Mouse (Mus musculus) liver, embryonic 13.5 days (tissue): ENCODE results near the gene Kcmf1. TPM values are rescaled to one million over a fixed set of nuclear protein-coding genes. Genes with fewer than 3 reads are reported as not detected.

ENCODE experiments used
- ATAC-seq: fragments of 200-750 bp; cut with Nextera tagmentation; 2 replicates; pipeline ENCODE4 v1.8.0; 2017; ENCODE audit warnings: low read depth, mild to moderate bottlenecking, moderate number of reproducible peaks, moderate library complexity
- DNase-seq: peaks from one replicate; pipeline ENCODE4 v3.0.0; 2022
- H3K27ac ChIP-seq: fragments of 300-500 bp; sonication (generic); 2 replicates; pipeline ENCODE4 v1.5.1; 2015; ENCODE audit warnings: moderate library complexity, mild to moderate bottlenecking, inconsistent platforms
- H3K27me3 ChIP-seq: fragments of 300-500 bp; sonication (generic); 2 replicates; pipeline ENCODE4 v1.6.1; 2015; ENCODE audit warnings: mild to moderate bottlenecking, inconsistent platforms
- H3K36me3 ChIP-seq: fragments of 300-500 bp; sonication (generic); 2 replicates; pipeline ENCODE4 v1.6.1; 2015; ENCODE audit warnings: mild to moderate bottlenecking, inconsistent platforms
- H3K4me1 ChIP-seq: fragments of 300-500 bp; sonication (generic); replicated peaks from 2 replicates; pipeline ENCODE4 v1.6.1; 2015; ENCODE audit warnings: inconsistent platforms
- H3K4me2 ChIP-seq: fragments of 300-500 bp; sonication (generic); 2 replicates; pipeline ENCODE4 v1.6.1; 2015; ENCODE audit warnings: inconsistent platforms, mild to moderate bottlenecking, moderate library complexity
- H3K4me3 ChIP-seq: fragments of 300-500 bp; sonication (generic); replicated peaks from 2 replicates; pipeline ENCODE4 v1.5.1; 2015; ENCODE audit warnings: mild to moderate bottlenecking, inconsistent platforms
- H3K9ac ChIP-seq: fragments of 300-500 bp; sonication (generic); 2 replicates; pipeline ENCODE4 v1.6.1; 2015; ENCODE audit warnings: mild to moderate bottlenecking, inconsistent platforms
- H3K9me3 ChIP-seq: fragments of 300-500 bp; sonication (generic); replicated peaks from 2 replicates; pipeline ENCODE4 v1.6.1; 2016; ENCODE audit warnings: inconsistent platforms
- WGBS: fragments of 180-500 bp; shearing (Covaris S2); methylation state at CpG from one replicate; pipeline ENCODE4 v1.1.7; 2015; ENCODE audit not compliant: insufficient replicate concordance; 5-methylcytosine and 5-hydroxymethylcytosine counted together
- polyA plus RNA-seq: library from polyadenylated mRNA; unstranded; fragments of >200 nt; fragmentation: Nextera tagmentation; extraction: Ambion mirVana; gene quantifications from 2 replicates; pipeline ENCODE4 v1.2.1, GENCODE M21; 2015

Kcmf1 gene
- polyA plus RNA-seq, result 32.6 and 33.4 TPM in 2 replicates

- H3K4me2 ChIP-seq, result peak within 1 kb of the TSS; percentile 99
- no peaks in the 10 kb centered on the region for H3K27me3 ChIP-seq
- ATAC-seq (peak; percentile 83), DNase-seq (peak; percentile 60)
- peaks cover 8% of the 10 kb centered on the region; the same call in 1 of the 2 replicates for H3K36me3 ChIP-seq
- H3K9me3 ChIP-seq, result no peaks in the 10 kb centered on the region
- under 1% methylated on average over 62 of the region's 113 CpGs for WGBS
- H3K27ac ChIP-seq, result peak within 1 kb of the TSS; percentile 99
- H3K4me3 ChIP-seq, result peak within 1 kb of the TSS; percentile 96
- H3K4me1 ChIP-seq, result peaks cover 39% of the 10 kb centered on the region
- peak within 1 kb of the TSS; percentile 98 for H3K9ac ChIP-seq
Observed at GRCm38 (mm10) chr6:72899781-72900681, at the start of gene Kcmf1. Gene Kcmf1, minus strand, starts transcription at chr6:72899979.

DNA sequence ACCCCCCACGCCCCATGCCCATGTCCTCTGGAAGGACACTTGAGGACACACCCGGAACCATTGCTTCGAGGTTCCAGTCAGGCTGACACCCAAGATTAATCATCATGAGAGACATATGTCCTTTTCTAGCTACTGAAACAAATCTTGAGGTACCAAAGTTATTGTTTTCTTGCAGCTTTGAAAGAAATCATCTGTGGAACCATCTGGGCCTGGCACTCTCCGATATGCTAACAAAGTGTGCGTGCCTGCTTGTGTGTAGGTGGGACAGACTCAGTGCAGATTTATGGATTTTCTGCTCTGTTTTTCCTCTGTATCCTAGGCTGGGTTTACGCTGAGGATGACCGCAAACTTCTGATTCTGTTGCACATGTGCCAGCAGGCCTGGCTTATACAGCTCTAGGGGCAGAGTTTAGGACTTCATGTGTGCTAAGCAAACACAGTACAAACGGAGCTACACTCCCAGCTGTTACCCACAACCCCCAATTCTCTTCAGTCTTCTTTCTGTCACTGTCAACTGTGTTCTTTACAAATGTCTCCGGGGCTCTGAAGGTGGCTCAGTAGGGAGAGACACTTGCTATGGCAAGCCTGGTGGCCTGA is 49.5 kb upstream of the Kcmf1 start:
- DNase-seq, result no peak
- ATAC-seq, result no peak
- Histone ChIP-seq H3K4me1 (no peaks in the 10 kb centered on the region), H3K9ac (no peak overlapping the region), H3K27ac (no peak overlapping the region), H3K27me3 (no peaks in the 10 kb centered on the region), H3K36me3 (no peaks in the 10 kb centered on the region), H3K9me3 (no peaks in the 10 kb centered on the region), H3K4me2 (no peak overlapping the region), H3K4me3 (no peak overlapping the region)
- 74% methylated on average over 9 of the region's 9 CpGs for WGBS

- Histone ChIP-seq H3K4me1 (no peaks in the 10 kb centered on the region), H3K4me3 (no peak overlapping the region), H3K9ac (no peak overlapping the region), H3K4me2 (no peak overlapping the region), H3K36me3 (no peaks in the 10 kb centered on the region), H3K9me3 (no peaks in the 10 kb centered on the region), H3K27ac (no peak overlapping the region), H3K27me3 (no peaks in the 10 kb centered on the region)
- ATAC-seq, result no peak
- DNase-seq, result no peak
- 54% methylated on average over 3 of the region's 3 CpGs for WGBS
Observed at GRCm38 (mm10) chr6:72948392-72948791, 48.6 kb upstream of the Kcmf1 start.

DNA sequence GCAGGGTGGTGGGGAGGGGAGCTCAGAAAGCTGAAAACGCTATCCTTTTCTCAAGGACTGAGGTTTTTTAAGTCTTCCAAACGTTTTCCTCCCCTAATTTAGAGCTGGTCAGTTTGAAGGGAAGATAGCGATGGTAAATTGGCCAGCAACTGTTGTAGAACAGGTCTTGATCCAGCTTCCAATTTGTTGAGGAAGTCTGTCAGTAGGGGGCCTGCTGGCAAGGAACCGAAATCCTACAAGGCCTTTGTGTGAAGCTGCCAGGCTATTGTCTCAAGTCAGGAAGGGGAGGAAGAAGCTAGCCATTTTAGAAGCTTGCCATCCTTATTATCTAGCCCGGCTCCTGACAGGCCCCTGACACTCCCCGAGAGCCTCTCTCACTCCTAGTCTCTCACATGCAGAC is 48.2 kb upstream of the Kcmf1 start:
- Histone ChIP-seq H3K4me1 (no peaks in the 10 kb centered on the region), H3K4me3 (no peak overlapping the region), H3K4me2 (no peak overlapping the region), H3K9me3 (no peaks in the 10 kb centered on the region), H3K36me3 (no peaks in the 10 kb centered on the region), H3K27me3 (no peaks in the 10 kb centered on the region), H3K27ac (no peak overlapping the region), H3K9ac (no peak overlapping the region)
- DNase-seq, result no peak
- no peak for ATAC-seq
- 51% methylated on average over 6 of the region's 6 CpGs for WGBS

DNA sequence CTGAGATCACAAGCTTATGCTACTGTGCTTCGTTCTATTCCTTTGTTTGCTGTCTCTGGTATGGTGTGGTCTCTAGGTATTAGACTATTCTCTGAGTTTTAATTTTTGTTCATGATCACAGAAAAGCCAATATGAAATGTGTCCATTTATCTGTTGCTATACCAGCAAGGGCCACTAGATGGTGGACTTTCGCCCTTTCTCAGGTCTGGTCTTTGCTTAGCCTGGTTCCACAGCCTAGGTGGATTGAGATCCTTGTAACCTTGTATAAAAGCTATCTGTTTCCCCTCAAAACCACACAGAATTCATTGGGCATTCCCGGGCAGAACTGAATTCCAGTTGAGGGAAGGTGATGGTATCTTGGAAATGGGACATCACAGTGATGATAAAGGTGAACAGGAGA is 40.7 kb upstream of the Kcmf1 start:
- DNase-seq, result no peak
- WGBS, result 6% methylated on average over 3 of the region's 3 CpGs
- ATAC-seq, result no peak
- Histone ChIP-seq H3K9ac (no peak overlapping the region), H3K36me3 (no peaks in the 10 kb centered on the region), H3K9me3 (no peaks in the 10 kb centered on the region), H3K27me3 (no peaks in the 10 kb centered on the region), H3K4me1 (peaks cover 4% of the 10 kb centered on the region; the same call in 1 of the 2 replicates), H3K4me2 (no peak overlapping the region), H3K4me3 (no peak overlapping the region), H3K27ac (no peak overlapping the region)

GRCm38 (mm10) chr6:72937859-72938258 is 38.1 kb upstream of the Kcmf1 start:
- no peaks in the 10 kb centered on the region for H3K36me3 ChIP-seq
- H3K27ac ChIP-seq, result no peak overlapping the region
- 18% methylated on average over 5 of the region's 5 CpGs for WGBS
- no peak for ATAC-seq
- peak overlapping the region; percentile 17; the same call in 1 of the 2 replicates for H3K4me2 ChIP-seq
- no peaks in the 10 kb centered on the region for H3K9me3 ChIP-seq
- no peak for DNase-seq
- no peak overlapping the region for H3K4me3 ChIP-seq
- H3K9ac ChIP-seq, result no peak overlapping the region
- H3K27me3 ChIP-seq, result no peaks in the 10 kb centered on the region
- peaks cover 4% of the 10 kb centered on the region; the same call in 1 of the 2 replicates for H3K4me1 ChIP-seq

- H3K4me3 ChIP-seq, result no peak overlapping the region
- no peak overlapping the region for H3K27ac ChIP-seq
- H3K9me3 ChIP-seq, result no peaks in the 10 kb centered on the region
- no peak for ATAC-seq
- H3K4me2 ChIP-seq, result no peak overlapping the region
- H3K36me3 ChIP-seq, result no peaks in the 10 kb centered on the region
- 45% methylated on average over 3 of the region's 3 CpGs for WGBS
- no peaks in the 10 kb centered on the region for H3K27me3 ChIP-seq
- peaks cover 4% of the 10 kb centered on the region; the same call in 1 of the 2 replicates for H3K4me1 ChIP-seq
- H3K9ac ChIP-seq, result no peak overlapping the region
- DNase-seq, result no peak
Observed at GRCm38 (mm10) chr6:72937430-72937829, 37.7 kb upstream of the Kcmf1 start.

DNA sequence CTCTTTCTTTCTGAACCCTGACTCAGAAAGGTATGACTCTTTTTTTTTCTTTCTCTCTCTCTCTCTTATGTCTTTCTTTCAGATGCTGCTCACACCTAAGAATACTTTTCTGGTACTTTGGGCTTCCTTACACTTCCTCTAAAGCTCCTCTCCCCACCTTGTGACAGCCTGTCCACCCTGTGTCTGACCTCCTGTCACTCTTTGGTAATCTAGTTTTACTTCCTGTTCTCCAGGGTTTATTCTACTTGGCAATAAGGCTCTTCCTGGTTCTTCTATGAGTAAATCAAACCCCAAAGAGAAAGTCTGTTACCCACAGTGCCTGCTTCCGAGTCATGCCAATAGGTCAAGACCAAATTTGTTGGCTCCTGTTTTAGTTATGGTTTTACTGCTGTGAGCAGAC is 33.2 kb upstream of the Kcmf1 start:
- Histone ChIP-seq H3K27ac (no peak overlapping the region), H3K4me3 (no peak overlapping the region), H3K4me1 (peaks cover 4% of the 10 kb centered on the region; the same call in 1 of the 2 replicates), H3K9me3 (no peaks in the 10 kb centered on the region), H3K36me3 (no peaks in the 10 kb centered on the region), H3K4me2 (no peak overlapping the region), H3K27me3 (no peaks in the 10 kb centered on the region), H3K9ac (no peak overlapping the region)
- ATAC-seq, result no peak
- 45% methylated on average over 1 of the region's 1 CpGs for WGBS
- DNase-seq, result no peak

DNA sequence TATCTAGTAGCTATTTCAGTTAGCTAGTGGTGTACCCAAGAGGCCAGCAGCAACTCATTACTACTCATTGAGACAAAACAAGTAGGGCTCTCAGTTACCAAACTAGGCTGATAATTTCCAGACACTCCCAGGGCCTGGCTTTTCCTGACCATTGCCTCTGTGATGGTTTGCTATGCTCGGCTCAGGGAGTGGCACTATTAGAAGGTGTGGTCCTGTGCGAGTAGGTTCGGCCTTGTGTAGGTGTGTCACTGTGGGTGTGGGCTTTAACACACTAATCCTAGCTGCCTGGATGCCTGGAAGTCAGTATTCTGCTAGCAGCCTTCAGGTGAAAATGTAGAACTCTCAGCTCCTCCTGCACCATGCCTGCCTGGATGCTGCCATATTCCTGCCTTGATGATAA is 31.8 kb upstream of the Kcmf1 start:
- H3K4me2 ChIP-seq, result no peak overlapping the region
- no peak overlapping the region for H3K27ac ChIP-seq
- H3K4me3 ChIP-seq, result no peak overlapping the region
- no peak overlapping the region for H3K9ac ChIP-seq
- 66% methylated on average over 3 of the region's 3 CpGs for WGBS
- no peaks in the 10 kb centered on the region for H3K36me3 ChIP-seq
- no peaks in the 10 kb centered on the region for H3K27me3 ChIP-seq
- H3K4me1 ChIP-seq, result peaks cover 6% of the 10 kb centered on the region
- DNase-seq (no peak), ATAC-seq (no peak)
- H3K9me3 ChIP-seq, result no peaks in the 10 kb centered on the region

GRCm38 (mm10) chr6:72929795-72930398 is 30.1 kb upstream of the Kcmf1 start:
- H3K27ac ChIP-seq, result no peak overlapping the region
- H3K4me3 ChIP-seq, result no peak overlapping the region
- H3K36me3 ChIP-seq, result no peaks in the 10 kb centered on the region
- DNase-seq (no peak), ATAC-seq (no peak)
- no peaks in the 10 kb centered on the region for H3K27me3 ChIP-seq
- peaks cover 6% of the 10 kb centered on the region for H3K4me1 ChIP-seq
- 71% methylated on average over 4 of the region's 4 CpGs for WGBS
- no peak overlapping the region for H3K4me2 ChIP-seq
- H3K9me3 ChIP-seq, result no peaks in the 10 kb centered on the region
- H3K9ac ChIP-seq, result no peak overlapping the region

- WGBS, result 22% methylated on average over 9 of the region's 9 CpGs
- ATAC-seq, result peak; percentile 41; the same call in 1 of the 2 replicates
- no peak for DNase-seq
Observed at GRCm38 (mm10) chr6:72926755-72927482, 27.1 kb upstream of the Kcmf1 start.

More at GRCm38 (mm10) chr6:72926755-72927482, 27.1 kb upstream of the Kcmf1 start:
- H3K9me3 ChIP-seq, result no peaks in the 10 kb centered on the region
- H3K4me1 ChIP-seq, result peaks cover 6% of the 10 kb centered on the region
- no peaks in the 10 kb centered on the region for H3K36me3 ChIP-seq
- no peaks in the 10 kb centered on the region for H3K27me3 ChIP-seq
- no peak overlapping the region for H3K9ac ChIP-seq
- H3K27ac ChIP-seq, result no peak overlapping the region; the same call in 1 of the 2 replicates
- H3K4me2 ChIP-seq, result no peak overlapping the region
- H3K4me3 ChIP-seq, result no peak overlapping the region
